Mouse (Mus musculus): Measurements from ENCODE around the gene Olfr414.

GRCm38 (mm10) chr1:174428407-174428806 lies 4.5 kb downstream of the Olfr414 start:
- TF ChIP-seq POLR2A (IDR thresholded peaks at IDR 0.05; ENCODE audit: borderline replicate concordance, extremely low read depth, low read depth, low read length): no peak
- TF ChIP-seq CTCF (IDR thresholded peaks at IDR 0.05; ENCODE audit: insufficient read depth, low read length): no peak

Measured in lung, adult 2 months (tissue).